Mouse (Mus musculus) granulocyte monocyte progenitor cell, adult 5-6 weeks (primary cell): ENCODE measurements around the gene Fam171a2. TPM values are rescaled to one million over a fixed set of nuclear protein-coding genes. Genes with fewer than 3 reads are reported as not detected.
"Not testable (repeated sequence)": the region's sequence is repeated elsewhere in the genome, so short reads cannot be mapped to it uniquely, and the experiment has no call there.

Experiments
- ATAC-seq: replicated peaks from 2 replicates; pipeline ENCODE4 v1.8.0; 2016; ENCODE audit warnings: mild to moderate bottlenecking, moderate TSS enrichment, inconsistent platforms; ENCODE audit not compliant: poor library complexity, severe bottlenecking
- total RNA-seq, 2 experiments: library from RNA; stranded (forward) in 1 of 2; stranded (reverse) in 1 of 2; fragments of 200-712, 200-1000 nt in 1 of 2; fragments of >200 nt in 1 of 2; fragmentation: Nextera tagmentation in 1 of 2; gene quantifications; 2 replicates each; pipeline ENCODE4 v1.2.3; 2014 to 2017

Gene Fam171a2
- total RNA-seq, 2 experiments from 2014 or later, result not detected

DNA sequence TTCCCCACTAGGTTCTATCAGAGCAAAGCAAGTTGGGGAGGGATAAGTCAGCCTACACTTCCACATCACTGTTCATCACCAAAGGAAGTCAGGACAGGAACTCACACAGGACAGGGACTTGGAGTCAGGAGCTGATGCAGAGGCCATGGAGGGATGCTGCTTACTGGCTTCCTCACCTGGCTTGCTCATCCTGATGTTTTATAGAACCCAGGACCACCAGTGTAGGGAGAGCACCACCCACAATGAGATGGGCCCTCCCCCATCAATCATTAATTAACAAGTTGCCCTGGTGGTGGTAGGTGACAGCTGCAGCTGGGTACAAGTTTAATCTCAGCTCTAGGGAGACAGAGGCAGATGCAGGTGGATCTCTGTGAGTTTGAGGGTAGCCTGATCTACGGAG is 30.3 kb downstream of the Fam171a2 start:
- no peak for ATAC-seq

GRCm38 (mm10) chr11:102415034-102415802 is 32.3 kb downstream of the Fam171a2 start:
- no peak for ATAC-seq

DNA sequence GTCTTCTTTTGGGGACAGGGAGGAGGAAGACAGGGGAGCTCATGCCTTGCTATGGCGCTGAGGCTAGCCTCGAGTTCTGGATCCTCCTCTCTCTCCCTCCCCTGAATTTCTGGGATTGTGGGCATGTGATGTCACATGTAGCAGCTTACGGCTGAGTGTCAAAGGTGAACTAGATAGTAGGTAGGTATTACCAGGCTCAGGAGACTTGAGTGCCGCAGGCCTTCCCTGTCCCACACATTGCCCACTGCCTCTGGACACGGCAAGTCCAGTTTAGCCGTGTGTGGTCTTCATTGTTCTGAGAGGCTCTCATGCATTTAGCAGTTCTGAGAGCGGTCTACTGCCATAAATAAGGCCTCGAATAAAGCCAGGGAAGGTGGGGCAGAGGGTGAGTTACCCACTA is 34.4 kb downstream of the Fam171a2 start:
- no peak for ATAC-seq

DNA sequence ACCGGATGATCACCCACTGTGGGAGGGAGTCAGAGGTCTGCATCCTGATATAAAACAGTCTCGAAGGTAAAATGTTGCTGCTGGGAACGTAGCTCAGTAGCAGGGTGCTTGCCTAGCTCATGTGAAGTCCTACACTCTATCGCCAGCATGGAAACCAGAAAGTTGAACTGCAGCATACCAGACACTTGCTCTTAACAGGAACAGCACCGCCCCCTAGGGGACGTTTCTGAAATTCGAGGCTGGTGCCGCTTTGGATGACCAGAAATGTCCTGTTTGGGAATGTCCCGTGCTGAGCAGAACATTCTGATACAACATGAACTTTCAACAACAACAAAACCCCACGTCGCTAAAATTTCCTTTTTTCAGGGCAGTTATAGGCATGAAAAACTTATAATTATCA is 35.8 kb downstream of the Fam171a2 start:
- ATAC-seq, result peak; percentile 16; the same call in 1 of the 2 replicates

DNA sequence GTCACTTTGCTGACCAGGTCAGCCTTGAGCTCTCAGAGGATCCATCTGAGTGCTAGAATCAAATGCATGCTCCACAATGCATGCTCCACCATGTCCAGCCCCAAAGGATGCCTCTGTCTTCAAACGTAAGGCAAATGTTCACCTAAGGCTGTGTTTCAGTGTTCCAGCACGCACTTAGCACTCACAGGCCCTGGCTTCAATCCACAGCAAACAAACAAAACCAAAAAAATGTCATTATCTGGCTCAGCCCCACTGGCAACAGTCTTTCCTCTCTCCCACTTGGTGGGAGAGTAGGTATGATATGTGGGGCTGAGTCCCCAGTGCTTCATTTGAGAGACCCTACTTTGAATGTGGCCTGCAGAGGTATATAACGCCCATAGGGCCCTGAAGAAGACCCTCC is 36.4 kb downstream of the Fam171a2 start:
- no peak for ATAC-seq

DNA sequence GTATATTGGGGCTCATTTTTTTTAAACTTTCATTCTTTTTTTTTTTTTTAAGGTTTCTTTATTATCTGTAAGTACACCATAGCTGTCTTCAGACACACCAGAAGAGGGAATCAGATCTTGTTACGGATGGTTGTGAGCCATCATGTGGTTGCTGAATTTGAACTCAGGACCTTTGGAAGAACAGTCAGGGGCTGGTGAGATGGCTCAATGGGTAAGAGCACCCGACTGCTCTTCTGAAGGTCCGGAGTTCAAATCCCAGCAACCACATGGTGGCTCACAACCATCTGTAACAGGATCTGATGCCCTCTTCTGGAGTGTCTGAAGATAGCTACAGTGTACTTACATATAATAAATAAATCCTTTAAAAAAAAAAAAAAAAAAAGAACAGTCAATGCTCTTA is 37.1 kb downstream of the Fam171a2 start:
- ATAC-seq, result not testable (repeated sequence)

DNA sequence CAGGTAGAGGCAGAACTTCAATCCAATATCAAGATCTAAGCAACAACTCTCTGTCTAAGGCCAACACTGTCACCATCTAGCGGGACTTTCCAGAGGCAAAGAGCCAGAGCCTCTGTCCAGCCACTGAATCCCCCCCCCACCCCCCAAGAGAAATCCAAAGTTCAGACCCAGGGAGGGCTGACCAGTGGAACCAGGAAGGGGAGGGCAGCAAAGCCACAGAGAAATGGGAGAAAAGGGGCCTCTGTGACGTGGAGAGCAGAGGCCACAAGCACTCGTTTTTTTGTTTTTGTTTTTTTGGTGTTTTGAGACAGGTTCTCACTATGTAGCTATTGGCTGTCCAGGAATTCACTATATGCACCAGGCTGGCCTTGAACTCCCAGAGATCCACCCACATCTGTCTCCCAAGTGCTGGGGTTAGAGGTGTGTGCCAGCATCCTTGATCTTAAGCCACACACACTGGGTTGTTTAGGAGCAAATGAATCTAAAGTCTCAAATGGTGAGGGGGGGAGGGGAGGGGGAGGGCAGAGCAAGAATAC is 37.6 kb downstream of the Fam171a2 start:
- no peak for ATAC-seq

DNA sequence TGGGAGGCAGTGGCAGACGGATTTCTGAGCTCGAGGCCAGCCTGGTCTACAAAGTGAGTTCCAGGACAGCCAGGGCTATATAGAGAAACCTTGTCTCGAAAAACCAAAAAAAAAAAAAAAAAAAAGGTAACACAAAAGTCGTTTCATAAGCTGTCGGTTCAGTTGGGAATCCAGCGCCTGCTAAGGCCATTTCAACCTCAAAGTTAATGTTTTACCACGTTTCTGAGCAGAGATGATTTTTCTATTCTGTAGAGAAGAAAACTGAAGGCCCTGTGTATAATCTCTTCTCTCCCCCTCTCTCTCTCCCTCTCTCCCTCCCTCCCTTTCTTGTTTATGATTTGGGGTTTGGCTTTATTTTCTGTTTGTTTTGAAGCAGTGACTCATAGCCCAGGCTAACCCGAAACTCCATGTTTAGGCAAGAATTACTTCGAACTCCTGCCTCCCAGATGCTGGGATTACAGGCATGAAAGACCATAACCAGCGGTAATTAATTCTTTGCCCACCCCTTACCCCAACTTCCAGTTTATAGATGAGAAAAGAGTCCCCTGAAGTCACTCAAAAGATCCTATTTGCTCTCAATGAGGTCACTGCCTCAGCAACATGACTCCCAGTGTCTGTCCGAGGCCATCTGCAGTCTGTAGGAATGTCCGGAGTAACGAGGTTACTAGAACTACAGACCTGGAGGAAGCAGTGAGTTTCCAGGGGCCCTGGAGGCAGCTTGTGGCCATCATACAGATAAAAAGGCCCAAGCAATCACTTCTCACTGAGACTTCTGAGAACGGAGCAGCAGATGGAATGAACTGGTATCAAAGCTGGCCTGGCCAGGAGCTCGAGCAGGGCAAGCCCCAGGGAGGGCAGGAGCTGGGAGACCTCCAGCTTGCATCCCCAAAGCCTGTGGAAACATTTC is 38.3 kb downstream of the Fam171a2 start:
- no peak for ATAC-seq

- ATAC-seq, result peak; percentile 83
Observed at GRCm38 (mm10) chr11:102408344-102408876, 39.1 kb downstream of the Fam171a2 start.

DNA sequence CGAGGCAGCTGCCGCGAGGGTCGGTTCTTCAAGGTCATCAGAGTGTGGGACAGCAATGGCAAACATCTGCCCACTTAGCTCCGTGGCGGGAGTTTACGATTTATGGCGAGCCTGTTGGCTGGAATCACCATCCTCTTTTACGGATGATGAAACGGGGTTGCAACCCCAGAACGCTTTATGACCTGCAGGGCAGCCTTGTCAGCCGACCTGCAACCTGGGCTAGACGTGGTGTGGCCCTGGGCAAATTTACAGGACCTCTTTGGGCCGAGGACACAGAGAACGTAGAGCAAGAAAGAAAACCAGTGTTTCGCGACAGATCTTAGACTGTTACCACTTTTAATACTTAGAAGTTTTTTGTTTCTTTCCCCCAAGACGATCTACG is 39.7 kb downstream of the Fam171a2 start, which contains the start of gene Slc25a39:
Gene Slc25a39, minus strand, starts transcription at position 113 of the 382 bp plus-strand sequence.
- ATAC-seq, result peak; percentile 2

DNA sequence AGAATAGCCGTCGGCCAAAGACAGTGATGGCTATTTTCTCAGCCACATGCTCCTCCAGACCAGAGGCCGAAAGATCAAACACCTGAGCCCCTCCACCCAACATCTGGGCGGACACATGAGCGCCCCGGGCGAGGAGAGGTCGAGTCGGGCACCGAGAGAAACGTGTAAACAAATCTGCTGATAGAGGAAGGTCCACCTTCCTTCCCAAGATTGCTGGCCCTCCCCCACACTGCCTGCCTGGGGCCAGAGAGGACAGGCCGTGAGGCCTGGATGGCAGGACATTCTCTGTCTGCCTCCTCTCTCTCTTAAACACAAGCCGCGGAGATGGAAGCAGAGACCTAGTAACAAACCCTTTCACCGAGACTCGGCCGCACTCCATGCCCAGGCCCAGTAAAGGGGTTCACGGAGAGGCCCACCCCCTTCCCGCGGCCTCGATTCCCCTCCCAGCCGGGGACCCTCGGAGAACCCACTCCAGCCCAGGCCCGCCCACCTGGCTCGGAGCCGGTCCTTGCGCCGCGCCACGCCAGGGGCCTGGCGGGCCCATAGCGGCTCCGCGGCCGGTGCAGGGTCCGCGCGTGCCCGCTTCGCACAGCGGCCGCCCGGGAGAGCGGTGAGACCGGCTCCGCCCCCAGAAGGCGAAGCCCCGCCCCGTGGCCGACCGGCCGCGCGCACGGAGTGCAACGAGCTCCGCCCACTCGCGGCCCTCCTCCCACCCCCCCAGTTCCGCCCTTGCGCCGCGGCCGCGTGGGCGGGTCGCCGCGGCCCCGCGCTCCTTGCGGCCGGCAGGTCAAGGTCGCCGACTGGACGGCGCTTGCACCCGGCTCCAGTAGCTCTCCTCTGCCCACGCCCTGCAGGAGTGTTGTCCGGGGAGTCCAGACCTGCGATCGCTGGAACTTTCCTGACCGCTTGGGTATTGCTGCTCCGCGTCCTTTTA is 40.3 kb downstream of the Fam171a2 start:
- ATAC-seq, result peak; percentile 57

DNA sequence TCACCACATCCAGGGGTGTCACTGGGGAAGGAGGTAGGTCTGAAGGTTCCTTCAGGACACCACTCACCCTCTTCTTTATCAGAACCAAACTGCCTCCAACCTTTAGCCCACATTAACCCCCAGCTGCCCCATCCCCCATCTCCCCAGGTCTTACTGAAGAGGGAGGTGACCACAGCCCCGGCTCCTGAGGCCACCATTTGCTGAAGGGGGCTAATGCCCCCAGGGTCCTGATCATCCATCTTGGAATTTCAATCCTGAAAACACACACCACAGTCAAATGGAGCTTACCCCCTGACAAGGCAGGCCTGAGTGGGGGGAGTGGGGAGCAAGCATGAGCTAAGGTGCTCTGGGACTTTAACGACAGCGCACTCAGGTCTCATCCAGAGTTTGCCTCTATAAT is 41.1 kb downstream of the Fam171a2 start:
- ATAC-seq, result no peak

DNA sequence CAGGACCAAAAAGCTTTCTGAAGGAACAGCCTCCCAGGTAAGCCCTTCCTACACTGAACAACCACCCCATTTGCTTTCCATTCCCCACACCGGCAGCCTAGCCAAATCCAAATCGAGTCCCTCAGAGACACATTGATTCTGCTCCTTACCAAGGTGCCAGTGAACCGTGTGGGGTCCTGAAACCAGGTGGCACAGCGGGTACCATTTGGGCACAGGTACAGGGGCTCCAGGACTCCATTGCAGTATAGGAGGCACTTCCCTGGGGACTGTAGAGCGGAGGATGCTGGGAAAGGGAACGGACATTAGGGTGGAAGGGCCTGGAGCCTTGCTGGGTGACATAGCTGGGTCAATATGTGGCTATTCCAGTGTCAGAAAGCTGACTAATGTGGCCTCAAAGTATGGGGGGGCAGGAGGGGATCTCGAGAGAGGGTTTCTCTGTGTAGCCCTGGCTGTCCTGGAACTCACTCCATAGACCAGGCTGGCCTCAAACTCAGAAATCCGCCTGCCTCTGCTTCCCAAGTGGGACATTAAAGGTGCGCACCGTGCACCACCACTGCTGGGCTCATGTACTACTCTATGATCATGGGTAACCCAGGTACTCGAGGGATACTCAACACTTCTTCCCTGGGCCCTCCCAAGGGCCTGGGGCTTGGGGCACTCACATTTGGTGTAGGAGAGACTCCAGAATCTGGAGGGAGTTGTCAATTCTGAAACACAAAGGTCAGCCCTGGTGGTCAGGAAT is 41.8 kb downstream of the Fam171a2 start:
- ATAC-seq, result no peak

GRCm38 (mm10) chr11:102404161-102405010 is 43.1 kb downstream of the Fam171a2 start:
- ATAC-seq, result no peak

DNA sequence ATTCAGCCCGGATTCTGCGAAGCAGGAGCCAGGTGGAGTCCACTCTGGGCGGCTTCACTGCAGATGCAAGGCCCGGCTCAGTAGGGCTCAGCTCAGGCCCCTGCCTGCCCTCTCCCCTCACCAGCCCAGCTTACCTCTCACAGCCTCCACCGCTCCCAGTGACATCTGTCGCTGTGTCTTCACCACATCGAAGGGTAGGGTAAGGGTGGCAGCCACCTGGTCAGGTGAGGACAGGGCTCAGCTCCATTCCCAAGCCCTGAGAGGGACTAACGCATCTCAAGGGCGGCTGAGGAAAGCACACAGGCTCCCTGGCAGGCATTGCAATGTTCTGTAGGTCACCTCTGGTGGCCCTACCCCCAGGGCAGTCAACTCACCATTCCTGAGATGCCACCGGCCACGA is 43.8 kb downstream of the Fam171a2 start:
- ATAC-seq, result no peak

DNA sequence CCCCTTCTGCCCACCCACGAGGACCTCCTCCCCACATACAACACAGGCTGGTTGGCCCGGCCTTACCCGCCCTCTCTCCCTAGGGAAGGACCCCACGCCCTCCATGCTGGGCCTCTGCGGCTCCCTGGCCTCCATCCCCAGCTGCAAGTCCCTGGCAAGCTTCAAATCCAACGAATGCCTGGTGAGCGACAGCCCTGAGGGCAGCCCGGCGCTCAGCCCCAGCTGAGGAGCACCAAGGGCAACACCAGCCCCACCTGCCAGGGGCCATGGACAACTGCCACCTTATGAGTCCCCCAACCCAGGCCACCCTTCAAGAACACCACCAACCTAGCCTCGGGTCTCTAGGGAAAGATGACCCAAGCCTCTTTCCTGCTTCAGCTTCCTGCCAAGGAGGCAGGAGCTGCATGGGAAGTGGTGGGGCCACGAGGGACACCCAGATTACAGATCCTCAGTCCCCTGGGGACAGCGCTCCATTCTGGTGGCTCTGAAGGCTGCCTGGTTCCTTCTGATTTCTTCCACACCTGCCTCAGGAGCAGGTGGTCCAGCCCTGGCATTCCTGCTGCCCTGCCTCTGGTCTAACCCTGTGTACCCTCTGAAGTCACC is 45.5 kb downstream of the Fam171a2 start:
- ATAC-seq, result no peak

- ATAC-seq, result no peak
Observed at GRCm38 (mm10) chr11:102400513-102401084, 46.9 kb downstream of the Fam171a2 start.
